Mouse (Mus musculus): ENCODE results near the gene Glt1d1.
A peak's percentile ranks its signal among the peaks of the same experiment; 100 is the strongest.

Glt1d1 gene

DNA sequence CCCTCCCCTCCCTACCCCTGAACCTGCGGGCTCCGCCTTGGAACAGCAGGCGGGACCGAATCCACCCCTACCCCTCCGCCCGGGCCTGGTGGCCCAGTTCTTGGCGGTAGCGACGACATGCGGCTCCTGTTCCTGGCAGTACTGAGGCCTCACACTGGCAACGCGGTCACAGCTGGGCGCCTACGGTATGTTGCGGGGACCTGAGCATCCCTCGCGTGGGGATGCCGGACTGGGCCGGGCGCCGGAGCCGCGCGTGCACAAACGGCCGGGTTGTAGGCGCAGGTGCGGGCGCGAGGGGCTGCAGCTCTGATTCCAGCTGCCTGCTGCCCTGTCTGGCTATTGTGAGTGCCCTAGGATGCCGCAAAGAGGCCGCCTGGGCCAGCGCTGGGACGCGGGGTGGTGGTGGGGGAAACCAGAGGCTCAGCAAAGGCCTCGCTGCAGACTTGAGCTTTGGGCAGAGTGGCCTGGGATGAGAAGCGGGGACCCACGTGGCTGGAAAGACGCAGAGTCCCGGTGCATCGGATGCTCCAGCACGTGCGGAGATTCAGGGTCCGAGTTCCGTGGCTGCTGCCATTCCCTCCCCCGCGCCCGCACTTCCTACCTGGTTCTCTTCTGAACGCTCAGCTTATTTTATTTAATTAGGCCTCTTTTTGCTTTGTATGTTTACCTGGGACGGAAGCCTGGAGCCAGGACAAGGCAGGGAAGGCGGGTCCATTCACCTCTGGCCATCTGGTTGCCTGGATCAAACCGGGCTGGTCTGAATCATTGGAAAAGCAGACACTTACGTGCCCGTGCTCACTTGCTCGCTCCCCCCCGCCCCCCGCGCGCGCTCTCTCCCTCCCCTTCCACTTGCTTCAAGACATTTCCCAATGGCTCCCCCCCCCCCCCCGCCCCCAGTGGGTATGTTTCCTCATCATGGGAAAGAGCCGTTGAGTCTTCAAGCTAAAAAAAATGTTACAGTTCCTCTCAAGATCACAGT lies at the start of gene Glt1d1, which contains the start of gene Slc15a4:
TSS of gene Glt1d1 (plus strand) at position 96 of the 979 bp plus-strand sequence.
TSS of gene Slc15a4 (minus strand) at position 731 of the 979 bp plus-strand sequence.
- DNase-seq, result peak; percentile 38

DNA sequence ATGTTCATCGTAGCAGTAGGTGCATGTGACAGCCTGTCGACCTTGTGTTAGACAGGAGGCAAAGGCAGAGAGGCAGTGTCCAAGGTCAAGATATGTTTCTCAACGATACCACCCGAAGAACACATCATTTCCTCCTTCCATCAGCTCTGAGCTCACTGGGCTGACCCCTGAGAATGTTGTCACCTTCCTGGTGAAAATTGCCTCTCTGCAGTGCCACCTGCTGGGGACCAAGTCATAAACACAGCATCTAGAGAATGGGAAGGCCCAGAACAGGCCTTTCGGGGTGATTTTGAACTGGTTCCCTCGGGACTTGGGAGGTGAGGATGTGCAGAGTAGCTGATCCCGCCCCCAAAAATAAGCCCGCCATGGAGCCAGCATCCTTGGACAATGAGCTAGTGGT lies 48.4 kb upstream of the Glt1d1 start:
- DNase-seq, result peak; percentile 11

DNA sequence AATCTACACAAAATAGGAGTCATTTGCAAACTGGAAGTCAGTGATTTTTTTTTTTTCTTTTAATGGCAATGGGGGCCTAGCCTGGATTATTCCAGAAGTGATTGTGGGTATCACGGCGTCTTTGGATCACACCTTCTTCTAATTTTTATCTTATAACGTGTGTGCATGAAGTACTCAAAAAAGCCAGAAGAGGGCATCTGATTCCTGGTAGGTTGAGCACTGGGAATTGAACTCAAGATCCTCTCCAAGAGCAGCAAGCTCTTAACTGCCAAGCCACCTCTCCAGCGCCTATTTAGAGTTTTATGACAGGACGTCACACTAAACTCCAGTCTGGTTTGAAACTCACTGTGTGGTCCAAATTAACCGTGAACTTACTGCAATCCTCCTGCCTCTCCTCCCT lies 44.2 kb upstream of the Glt1d1 start:
- no peak for DNase-seq

DNA sequence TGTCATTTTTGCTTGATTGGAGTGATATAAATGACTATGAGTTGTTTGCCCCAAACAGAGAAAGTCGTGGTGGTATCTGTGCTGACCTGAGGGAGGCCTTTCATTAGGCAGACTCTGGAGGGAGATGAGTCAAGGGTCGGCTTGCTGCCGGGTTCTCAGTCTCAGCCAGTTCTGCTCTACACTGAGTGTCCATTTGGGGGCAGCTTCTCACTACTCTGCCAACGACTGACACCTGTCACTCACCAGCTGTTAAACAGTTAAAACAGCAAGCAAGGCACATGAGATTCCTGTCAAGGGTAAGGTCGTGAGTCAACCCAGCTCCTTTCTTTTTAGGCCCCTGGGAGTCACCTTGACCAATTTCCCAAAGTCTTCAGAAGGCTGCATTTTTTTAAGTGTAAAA lies 39.7 kb upstream of the Glt1d1 start:
- DNase-seq, result no peak

DNA sequence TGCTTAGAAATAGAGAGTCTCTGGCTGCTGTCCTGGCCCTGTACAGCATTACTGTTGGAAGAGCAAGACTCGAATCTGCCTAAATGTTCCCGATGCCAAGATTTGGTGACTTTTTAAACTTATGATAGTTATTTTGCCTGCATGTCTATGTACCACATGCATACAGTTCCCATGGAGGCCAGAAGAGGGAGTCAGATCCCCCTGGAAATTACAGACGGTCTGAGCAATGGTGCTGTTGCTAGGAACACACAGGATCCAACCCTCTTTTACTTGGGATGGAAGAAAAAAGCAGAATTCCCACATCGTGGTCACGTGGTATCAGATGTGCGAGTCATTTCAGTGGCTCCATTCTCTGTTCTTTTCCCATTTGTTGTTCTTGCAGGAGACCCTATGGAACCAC lies 39.2 kb upstream of the Glt1d1 start:
- DNase-seq, result peak; percentile 33

DNA sequence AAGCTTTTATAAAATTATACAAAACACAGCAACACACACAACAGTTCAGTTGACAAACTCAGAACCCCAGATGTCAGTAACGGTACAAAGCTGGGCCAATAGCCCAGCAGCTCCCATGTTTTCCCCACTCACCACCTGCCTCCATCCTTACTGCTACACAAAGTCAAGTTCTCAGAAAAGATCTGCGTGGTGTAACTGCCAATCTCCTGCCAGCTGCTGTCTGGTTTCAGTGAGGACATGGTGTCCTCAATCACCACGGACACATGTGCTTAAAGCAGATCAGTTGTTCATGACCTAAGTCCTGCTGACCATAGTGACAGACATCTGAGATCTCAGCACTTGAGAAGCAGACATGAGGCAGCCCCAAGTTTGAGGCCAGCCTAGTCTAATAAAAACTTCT lies 36.4 kb upstream of the Glt1d1 start:
- no peak for DNase-seq

DNA sequence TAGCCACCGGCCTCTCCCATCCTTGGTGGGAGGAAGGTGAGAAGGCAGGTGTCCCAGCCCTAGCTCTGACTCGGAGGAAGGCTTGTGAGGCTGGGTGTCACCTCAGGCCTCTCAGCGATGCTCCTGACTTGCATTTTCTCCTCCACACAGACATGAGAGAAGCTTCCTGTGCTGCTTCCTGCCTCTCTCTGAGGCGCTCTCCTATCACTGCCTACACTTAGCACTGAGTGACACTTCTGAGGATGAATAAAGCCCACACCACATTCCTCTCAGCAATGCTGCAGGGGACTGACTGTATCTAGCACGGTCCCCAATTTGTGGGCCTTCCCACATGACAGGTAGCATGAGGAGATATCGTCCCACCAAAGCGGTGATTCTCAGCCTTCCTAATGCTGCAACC lies 35.2 kb upstream of the Glt1d1 start:
- DNase-seq, result no peak

DNA sequence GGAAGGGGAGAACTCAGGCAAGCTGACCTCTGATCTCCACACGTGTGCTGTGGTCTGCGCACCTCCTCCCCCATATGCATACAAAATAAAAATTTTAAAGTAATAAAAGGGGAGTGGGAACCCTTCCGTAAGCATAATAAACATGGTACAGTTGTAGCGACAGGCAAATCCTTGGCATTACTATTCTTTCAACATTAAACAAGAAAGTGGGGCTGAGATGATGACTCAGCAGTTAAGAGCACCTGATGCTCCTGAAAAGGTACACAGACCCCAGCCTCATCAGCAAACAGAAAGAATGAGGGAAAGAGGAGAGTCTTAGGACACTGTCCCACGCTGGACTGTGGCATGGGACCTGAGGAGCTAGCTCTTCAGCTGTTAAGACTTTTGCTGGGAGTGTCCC lies 29.1 kb upstream of the Glt1d1 start:
- DNase-seq, result no peak

DNA sequence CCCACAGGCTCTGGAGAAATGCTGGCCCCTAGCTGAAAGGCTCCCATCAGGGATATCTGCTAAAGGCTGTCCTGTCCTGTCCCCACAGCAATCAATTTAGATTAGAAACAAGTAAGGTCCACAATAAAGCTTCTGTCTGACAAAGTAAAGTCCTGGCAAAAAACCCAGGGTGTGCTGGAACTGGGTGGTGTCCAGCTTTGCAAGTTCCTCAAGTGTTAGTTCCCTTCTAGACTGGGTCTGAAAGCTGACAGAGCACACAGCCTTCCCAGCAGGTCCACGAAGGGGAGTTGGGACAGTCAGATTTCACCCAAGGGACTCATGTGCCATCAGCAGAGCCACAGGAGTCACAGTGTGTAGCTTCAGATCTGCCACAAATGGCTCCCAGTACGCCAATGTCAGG lies 24.6 kb upstream of the Glt1d1 start:
- DNase-seq, result no peak

DNA sequence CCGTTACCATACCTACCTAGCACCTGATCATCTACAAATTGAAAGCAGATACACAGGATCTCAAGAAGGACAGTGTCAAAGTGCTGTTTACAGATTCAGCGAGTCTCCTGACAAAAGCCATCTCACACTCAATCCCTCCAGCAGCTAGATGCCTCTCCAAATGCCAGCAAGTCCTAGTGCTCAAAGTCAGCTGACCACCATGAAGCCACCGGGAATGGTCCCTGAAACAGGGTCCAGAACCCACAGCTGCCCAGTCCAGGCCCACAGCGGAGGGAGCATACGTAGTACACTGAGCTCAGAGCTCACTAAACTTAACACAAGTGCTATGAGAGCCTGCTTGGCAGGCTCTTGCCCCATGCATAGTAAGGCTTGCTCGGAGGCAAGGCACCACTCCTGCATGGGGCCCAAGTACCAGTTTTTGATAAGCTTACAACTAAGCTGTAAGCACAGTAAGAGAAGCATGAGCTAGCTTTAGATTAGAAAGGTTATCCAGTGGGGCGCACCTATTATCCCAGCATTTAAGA lies 22.8 kb upstream of the Glt1d1 start:
- no peak for DNase-seq

DNA sequence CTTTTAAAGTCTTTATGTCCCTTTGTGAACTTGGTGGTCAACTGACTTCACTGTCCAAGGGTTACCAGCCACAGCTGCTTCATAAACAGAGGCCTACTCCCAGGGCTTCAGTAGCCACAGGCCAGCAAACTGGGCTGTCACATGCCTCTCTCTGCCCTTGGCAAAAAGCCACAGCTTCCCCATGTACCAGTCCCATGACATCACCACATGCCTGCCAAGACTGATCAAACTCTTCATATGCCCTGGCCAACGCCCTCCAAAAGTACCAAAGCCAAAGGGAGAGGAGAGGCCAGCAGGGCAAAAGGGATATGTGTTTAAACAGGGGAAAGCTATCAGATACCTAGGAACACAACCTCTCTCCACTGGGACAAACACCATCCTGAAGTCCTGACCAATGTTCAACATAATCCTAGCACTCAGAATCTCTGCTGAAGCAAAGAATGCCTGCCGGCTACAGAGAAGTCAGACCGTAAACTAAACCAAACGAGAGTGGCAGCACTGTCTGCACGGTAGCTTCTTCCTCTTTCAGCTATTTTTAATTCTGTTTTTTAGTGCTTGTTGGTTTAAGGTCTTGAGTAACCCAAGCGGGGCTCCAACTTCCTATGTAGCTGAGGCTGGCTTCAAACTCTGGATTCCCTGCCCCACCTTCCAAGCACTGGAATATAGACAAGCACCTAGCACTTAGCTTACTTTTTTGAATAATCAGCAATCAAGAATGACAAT lies 21.1 kb upstream of the Glt1d1 start:
- peak; percentile 74 for DNase-seq

DNA sequence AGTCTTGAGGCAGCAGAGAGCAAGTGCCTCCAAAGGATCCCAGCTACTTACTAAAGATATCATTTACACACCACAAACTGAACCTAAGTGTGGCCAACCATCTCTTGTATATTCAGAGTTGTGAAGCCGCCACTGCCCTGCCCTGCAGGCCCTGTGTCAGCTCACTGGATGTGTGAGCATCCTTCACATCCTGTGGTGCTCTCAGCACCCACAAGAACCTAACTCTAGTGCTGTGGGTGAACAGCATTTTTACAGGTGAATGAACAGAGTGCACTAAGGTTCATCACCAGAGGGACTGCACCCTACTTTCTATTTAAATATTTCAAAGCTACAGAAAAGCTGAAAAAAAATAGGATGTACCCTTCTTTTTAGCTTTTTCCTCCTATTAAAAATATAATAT lies 20.2 kb upstream of the Glt1d1 start:
- DNase-seq, result no peak

DNA sequence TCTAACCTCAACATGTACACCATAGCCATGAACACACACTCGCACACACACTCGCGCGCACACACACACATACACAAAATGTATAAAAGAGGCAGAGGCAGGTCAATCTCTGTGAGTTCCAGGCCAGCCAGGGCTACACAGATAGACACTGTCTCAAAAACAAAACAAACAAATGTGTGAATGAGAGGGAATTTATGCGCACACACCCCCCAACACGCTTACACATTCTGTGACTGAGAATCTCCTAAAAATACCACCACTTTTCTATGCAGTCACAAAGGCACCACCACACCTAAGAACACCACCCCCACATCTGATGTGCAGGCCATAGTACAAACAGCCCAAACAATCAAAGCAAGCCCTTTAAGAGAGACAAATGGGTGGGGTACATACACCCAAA lies 19.7 kb upstream of the Glt1d1 start:
- DNase-seq, result no peak

DNA sequence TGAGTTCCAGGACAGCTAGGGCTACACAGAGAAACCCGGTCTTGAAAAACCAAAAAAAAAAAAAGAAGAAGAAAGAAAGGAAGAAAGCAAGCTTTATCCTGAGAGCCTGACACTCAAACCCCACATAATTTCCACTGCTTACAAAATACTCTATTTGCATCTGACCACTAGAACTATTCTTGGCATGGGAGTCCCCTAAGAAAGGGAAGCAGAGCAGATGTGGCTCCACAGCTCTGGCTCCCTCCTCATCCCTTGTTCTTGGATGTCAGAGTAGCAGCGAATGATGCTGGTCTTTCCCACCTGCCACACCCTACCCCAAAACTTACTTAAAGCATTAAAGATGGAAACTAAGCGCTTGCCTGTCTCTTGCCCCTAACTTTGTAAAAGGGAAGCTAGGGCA lies 16.6 kb upstream of the Glt1d1 start:
- no peak for DNase-seq

DNA sequence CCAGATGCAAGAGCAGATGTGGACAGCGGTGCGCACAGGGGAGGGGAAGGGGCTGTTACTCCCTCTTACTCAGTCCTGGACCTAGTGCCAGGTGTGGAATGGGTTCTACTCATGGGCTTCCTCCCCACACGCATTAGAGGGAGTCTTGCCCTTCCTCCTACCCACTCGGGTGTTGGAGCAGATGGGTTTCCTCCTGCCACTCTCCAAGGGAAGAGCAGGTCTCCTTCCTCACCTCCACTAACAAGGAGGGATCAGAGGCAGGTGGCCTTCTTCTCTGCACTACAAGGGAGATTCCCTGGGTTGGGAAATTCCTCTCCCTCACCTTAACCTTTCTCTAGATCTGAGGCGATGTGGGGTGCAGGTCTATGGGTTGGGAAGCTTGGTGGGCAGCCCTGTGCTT lies 15.9 kb upstream of the Glt1d1 start:
- DNase-seq, result no peak

DNA sequence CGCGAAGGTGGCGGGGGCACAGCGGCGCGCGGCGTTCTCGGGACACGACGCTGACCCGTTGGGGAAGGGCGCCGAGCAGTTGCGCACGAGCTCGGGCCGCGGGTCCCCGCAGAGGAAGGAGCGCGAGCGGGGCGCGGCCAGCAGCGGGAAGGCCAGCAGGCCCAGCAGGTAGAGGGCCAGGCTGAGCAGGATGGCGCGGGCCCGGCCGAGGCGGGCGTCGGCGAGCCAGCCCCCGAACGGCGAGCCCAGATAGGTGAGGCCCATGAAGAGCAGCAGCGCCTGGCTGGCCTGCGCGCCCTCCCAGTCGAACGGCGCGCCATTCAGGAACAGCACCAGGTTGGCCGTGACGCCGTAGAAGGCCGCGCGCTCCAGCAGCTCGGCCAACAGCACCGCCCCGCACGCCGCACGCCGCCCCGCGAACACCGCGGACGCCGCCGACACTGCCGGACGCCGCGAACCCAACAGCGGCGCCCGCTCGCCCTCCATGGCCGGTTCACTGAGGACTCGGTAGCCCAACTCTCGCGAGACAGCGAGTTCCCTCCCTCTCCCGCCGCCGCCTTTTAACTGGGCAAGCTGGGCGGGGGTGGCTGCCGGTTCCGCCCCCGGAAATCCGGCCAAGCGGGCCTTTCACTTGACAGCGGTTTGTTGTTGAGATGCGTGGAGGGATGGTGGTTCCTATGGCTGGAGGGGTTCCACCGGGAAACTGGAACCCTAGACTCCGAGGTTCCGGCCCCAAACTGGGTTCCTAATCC lies 15.0 kb upstream of the Glt1d1 start:
- DNase-seq, result peak; percentile 99

DNA sequence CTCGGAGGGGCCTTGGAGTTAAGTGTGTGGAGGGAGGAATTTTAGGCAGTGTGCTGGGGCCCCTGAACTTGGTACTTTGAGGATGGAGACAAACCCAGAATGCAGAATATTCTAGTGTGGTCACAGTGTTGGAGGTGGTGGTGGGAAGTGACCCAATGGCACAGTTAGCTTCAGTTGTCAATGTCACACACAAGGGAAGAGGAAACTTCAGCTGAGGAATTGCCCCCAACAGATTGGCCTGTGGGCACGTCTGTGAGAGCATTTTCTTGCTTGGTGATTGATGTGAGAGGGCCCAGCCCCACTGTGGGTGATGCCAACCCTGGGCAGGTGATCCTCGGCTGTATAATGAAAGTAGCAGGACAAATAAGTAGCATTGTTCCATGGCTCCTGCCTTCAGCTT lies 13.2 kb upstream of the Glt1d1 start:
- no peak for DNase-seq

DNA sequence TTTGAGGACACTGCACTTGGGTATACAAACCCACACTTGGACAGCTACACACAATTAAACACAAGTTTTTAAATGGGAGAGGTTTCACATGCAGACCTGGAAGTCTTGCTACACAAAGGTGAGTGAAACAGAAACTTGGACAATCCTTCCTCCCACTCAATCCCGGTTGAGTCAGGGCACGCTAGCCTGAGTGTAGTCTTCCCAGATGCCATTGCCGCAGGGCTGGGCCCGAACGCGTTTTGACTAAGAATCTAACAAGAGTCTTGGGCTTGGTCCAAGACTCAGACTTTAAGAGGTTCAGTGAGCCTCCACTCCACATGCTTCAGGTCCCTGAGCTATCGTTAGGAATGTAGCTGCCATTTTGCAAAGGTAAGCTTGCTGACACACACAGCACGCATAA lies 11.7 kb upstream of the Glt1d1 start:
- DNase-seq, result no peak

DNA sequence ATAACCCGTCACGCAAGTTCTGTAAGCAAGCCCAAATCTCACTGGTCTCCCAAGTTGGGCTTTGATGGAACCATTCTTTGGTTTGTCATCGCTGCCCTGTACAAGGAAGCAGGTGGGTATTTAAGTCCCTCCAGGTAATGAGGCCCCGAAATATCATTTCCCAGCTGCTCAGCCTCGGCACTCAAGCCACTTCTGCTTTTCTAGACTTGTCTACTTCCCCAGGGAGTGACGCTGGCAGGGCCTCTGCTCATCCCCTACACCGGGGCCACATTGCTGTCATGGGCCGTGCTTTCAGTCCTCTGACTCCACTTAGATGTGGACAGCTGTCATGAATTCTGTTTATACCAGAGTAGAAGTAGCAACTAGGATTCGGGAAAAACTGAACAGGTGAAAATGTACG lies 11.0 kb upstream of the Glt1d1 start:
- DNase-seq, result no peak

DNA sequence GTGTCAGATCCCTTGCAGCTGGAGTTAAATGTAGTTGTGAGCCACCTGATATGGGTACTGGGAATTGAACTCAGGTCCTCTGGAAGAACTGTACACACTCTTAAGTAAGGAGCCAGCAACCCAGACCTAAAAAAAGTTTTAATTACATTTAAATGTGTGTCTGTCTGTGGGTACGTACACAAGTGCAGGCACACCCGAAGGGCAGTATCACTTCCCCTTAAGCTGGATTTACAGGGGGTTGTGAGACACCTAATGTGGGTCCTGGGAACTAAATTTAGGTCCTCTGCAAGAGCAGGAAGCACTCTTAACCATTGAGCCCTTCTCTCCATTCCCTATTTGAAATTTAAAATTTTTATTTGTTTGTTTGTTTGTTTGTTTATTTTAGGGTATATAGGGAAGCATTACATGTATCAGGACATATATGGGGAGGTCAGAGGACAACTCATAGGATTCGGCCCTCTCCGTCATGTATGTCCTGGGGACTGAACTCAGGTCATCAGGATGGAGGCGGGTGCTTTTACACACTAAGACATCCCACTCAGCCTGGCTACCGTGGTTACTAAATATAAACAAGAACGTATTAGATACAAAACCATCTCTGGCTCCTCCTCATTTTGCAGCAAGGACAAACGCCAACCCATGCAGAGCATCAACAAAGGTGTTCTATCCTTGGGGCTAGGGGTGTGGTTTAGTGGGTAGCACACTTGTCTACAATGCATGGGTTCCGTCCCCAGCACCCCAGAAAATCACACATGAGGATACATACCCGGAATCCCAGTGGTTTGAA lies 7.4 kb upstream of the Glt1d1 start:
- DNase-seq, result no peak

DNA sequence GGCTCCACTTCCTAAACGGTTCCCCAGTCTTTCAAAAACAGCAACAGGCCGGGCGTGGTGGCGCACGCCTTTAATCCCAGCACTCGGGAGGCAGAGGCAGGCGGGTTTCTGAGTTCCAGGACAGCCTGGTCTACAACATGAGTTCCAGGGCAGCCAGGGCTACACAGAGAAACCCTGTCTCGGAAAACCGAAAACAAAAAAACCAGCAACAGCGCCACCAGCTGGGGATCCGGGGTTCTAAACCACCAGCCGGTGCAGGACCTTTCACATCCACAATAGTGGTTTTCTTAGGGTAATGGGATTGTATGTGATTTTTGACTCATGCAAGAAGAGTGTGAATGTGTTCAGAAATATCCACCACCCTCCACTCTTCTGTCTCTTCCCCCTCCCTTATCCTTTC lies 4.8 kb upstream of the Glt1d1 start:
- no peak for DNase-seq

DNA sequence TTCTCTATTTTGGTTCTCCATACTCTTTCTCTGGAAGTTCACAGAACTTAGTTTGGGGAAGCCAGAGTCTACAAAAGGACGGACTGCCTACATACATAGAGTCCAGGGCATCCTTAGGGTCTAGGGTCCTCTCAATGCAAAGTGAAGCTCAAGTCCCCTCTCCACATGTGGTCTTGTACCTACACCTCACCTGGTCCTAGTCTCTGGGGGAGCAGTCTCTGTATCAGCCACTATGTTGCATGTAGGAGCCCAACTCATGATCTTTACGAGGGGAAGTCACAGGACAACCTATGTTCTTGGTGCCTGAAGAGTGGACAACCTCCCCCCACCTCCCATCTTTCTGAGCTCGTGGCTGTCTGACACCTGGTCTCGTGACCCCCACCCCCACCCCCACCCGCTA lies 391 bp upstream of the Glt1d1 start:
- DNase-seq, result no peak
